ENCODE assay signal across 9 mouse cellular contexts in the genomic region with DNA sequence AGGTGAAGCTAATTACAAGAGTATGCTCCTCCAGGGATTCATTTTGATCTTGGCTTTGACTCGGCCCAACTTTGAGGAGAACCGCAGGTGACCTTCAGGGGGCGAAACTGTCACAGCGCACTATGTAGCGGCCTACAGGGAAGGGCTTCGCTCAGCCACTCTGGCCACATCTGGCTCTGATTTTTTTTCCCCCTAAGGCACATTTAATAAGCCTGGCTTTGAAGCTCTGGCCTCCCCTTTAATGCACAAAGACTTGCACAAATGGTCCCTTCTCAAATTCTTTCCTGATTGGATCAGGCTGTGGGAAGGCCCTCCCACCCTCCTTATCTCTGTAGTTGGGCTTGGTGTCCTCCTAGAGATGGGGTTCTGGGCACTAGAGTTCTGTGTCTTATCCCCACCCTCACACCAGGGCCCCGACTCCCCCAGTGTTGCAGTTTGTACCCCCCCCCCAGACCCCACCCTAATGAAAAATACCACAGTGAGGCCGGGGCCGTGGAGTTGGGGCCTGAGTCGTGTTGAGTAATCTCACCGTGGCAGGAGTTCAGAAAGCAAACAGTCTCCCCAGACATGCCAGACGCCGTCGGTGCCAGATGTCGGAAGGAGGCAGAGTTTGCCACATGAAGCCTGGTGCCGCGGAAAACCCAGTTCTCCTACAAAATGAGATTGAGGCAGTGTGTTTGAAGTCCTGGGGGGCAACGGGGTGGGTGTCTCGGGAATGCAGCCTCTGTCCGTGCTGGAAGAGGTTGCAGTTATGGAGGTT. TPM values are rescaled to one million over a fixed set of nuclear protein-coding genes. Genes with fewer than 3 reads are reported as not detected.
A peak's percentile ranks its signal among the peaks of the same experiment; 100 is the strongest.
DNase-seq lines count a peak whose midpoint lies in the region; ATAC-seq and TF ChIP-seq lines count a peak whose summit lies in the region.
"Had no signal": no experiment of that assay in that cellular context is flagged by ENCODE, and none has a peak within 500 bp of the region (broad histone marks: within the 10 kb centered on the region; RNA-seq: fewer than 3 reads in every experiment).

No protein-coding gene starts in this region.

- H3K9ac ChIP-seq in forebrain, embryonic 16.5 days (replicated peaks; ENCODE audit: low read depth, low read length), result no peak overlapping the region
- H3K9ac ChIP-seq in limb, embryonic 12.5 days (replicated peaks), result 0 out of 2 replicates have a peak overlapping the region, but pooled peaks have one; percentile 27
- H3K9ac ChIP-seq in stomach, postnatal 0 days (ENCODE audit: low read length), result no peak overlapping the region
- H3K9ac ChIP-seq: liver, postnatal 0 days had no signal

- no peak for ATAC-seq in forebrain, embryonic 16.5 days
- peak; percentile 70 for ATAC-seq in limb, embryonic 12.5 days (ENCODE audit: insufficient number of reproducible peaks, insufficient read depth, low FRiP score, low TSS enrichment, low read depth)
- ATAC-seq in stomach, postnatal 0 days (ENCODE audit: low FRiP score, low TSS enrichment), result peak; percentile 36
- ATAC-seq: liver, postnatal 0 days had no signal

- H3K9me3 ChIP-seq in forebrain, embryonic 10.5 days, result no peaks in the 10 kb centered on the region
- no peaks in the 10 kb centered on the region for H3K9me3 ChIP-seq in forebrain, embryonic 16.5 days (ENCODE audit: control insufficient read depth, low read length)
- no peaks in the 10 kb centered on the region for H3K9me3 ChIP-seq in limb, embryonic 12.5 days
- H3K9me3 ChIP-seq in stomach, postnatal 0 days (ENCODE audit: control insufficient read depth, low read length), result no peaks in the 10 kb centered on the region

- DNase-seq in forebrain, embryonic 10.5 days (ENCODE audit: extremely low spot score, low spot score), result peak; percentile 49
- peak; percentile 46 for DNase-seq in testis, postnatal 10 days (ENCODE audit: low spot score)
- DNase-seq in testis, postnatal 14 days (ENCODE audit: low spot score), result no peak
- DNase-seq in stomach, postnatal 0 days (ENCODE audit: low spot score), result peak; percentile 43
- DNase-seq in right cerebral cortex, adult 2 months (ENCODE audit: low spot score in 2 of 2), result no peak
- no peak for DNase-seq in cerebellum, postnatal 36 days
- DNase-seq: liver, postnatal 0 days had no signal

- H3K4me3 ChIP-seq in forebrain, embryonic 10.5 days, result no peak overlapping the region
- H3K4me3 ChIP-seq in forebrain, embryonic 16.5 days (replicated peaks; ENCODE audit: low read length), result no peak overlapping the region
- H3K4me3 ChIP-seq in limb, embryonic 12.5 days (replicated peaks), result no peak overlapping the region
- no peak overlapping the region for H3K4me3 ChIP-seq in stomach, postnatal 0 days (ENCODE audit: low read depth, low read length)

- no peaks in the 10 kb centered on the region for H3K27me3 ChIP-seq in forebrain, embryonic 10.5 days (ENCODE audit: poor library complexity, severe bottlenecking)
- no peaks in the 10 kb centered on the region for H3K27me3 ChIP-seq in forebrain, embryonic 16.5 days (replicated peaks; ENCODE audit: control insufficient read depth, insufficient read depth, low read length)
- no peaks in the 10 kb centered on the region for H3K27me3 ChIP-seq in limb, embryonic 12.5 days
- no peaks in the 10 kb centered on the region for H3K27me3 ChIP-seq in stomach, postnatal 0 days (ENCODE audit: control insufficient read depth, insufficient read depth, low read length)

- H3K27ac ChIP-seq in forebrain, embryonic 10.5 days, result peak overlapping the region; percentile 65
- no peak overlapping the region; the same call in 1 of the 2 replicates for H3K27ac ChIP-seq in forebrain, embryonic 16.5 days (ENCODE audit: low read length)
- H3K27ac ChIP-seq in limb, embryonic 12.5 days, result peak overlapping the region; percentile 94
- no peak overlapping the region for H3K27ac ChIP-seq in stomach, postnatal 0 days (replicated peaks)

- WGBS in forebrain, embryonic 10.5 days, result 74% methylated on average over 20 of the region's 20 CpGs
- WGBS in forebrain, embryonic 16.5 days, result 65% methylated on average over 20 of the region's 20 CpGs
- WGBS in limb, embryonic 12.5 days, result 12% methylated on average over 20 of the region's 20 CpGs
- WGBS in stomach, postnatal 0 days, result 53% methylated on average over 20 of the region's 20 CpGs

- H3K4me2 ChIP-seq in forebrain, embryonic 16.5 days (ENCODE audit: low read length), result no peak overlapping the region
- H3K4me2 ChIP-seq in limb, embryonic 12.5 days, result peak overlapping the region; percentile 35
- no peak overlapping the region for H3K4me2 ChIP-seq in stomach, postnatal 0 days (replicated peaks; ENCODE audit: low read depth)

- TF ChIP-seq EP300 in stomach, postnatal 0 days (optimal IDR thresholded peaks at IDR 0.05), result no peak

- peaks cover 33% of the 10 kb centered on the region for H3K4me1 ChIP-seq in forebrain, embryonic 10.5 days
- peaks cover 24% of the 10 kb centered on the region for H3K4me1 ChIP-seq in forebrain, embryonic 16.5 days (replicated peaks; ENCODE audit: control insufficient read depth, insufficient read depth, low read length)
- H3K4me1 ChIP-seq in limb, embryonic 12.5 days (replicated peaks), result peaks cover 31% of the 10 kb centered on the region
- no peaks in the 10 kb centered on the region for H3K4me1 ChIP-seq in stomach, postnatal 0 days (replicated peaks; ENCODE audit: control insufficient read depth, insufficient read depth)

- TF ChIP-seq CTCF in stomach, postnatal 0 days (IDR thresholded peaks at IDR 0.05; ENCODE audit: low read depth), result no peak

- peaks cover 97% of the 10 kb centered on the region for H3K36me3 ChIP-seq in forebrain, embryonic 10.5 days (replicated peaks)
- H3K36me3 ChIP-seq in forebrain, embryonic 16.5 days (ENCODE audit: control insufficient read depth, insufficient read depth), result peaks cover 32% of the 10 kb centered on the region
- peaks cover 81% of the 10 kb centered on the region for H3K36me3 ChIP-seq in limb, embryonic 12.5 days
- H3K36me3 ChIP-seq in stomach, postnatal 0 days (ENCODE audit: control insufficient read depth, insufficient read depth, low read length), result peaks cover 21% of the 10 kb centered on the region

RNA-seq across cellular contexts. Expression of a gene that starts 27.5 kb away (rescaled TPM):
- polyA plus RNA-seq in forebrain, embryonic 10.5 days (2016; fragmentation: Nextera tagmentation; extraction: Ambion mirVana), result 12.8 and 14.3 TPM in 2 replicates
- 5.9 and 8.4 TPM in 2 replicates for polyA plus RNA-seq in forebrain, embryonic 16.5 days (2015; fragmentation: Nextera tagmentation; extraction: Ambion mirVana)
- 19.6 and 20.2 TPM in 2 replicates for polyA plus RNA-seq in limb, embryonic 12.5 days (2016; fragmentation: Nextera tagmentation; extraction: Ambion mirVana)
- polyA plus RNA-seq in stomach, postnatal 0 days (2015; fragmentation: Nextera tagmentation; extraction: Ambion mirVana), result 2.6 and 2.7 TPM in 2 replicates

Comparison
In these comparisons a context has a peak if more than half of its experiments do, and no peak if none do; other contexts are left out.
1. DNase-seq: peak in forebrain, embryonic 10.5 days (single experiment), testis, postnatal 10 days (single experiment) and stomach, postnatal 0 days (single experiment); none in testis, postnatal 14 days (single experiment), right cerebral cortex, adult 2 months (0 of 2) and cerebellum, postnatal 36 days (0 of 2).
2. H3K27ac ChIP-seq: peak in forebrain, embryonic 10.5 days (single experiment) and limb, embryonic 12.5 days (single experiment); none in forebrain, embryonic 16.5 days (single experiment) and stomach, postnatal 0 days (single experiment).